Mouse (Mus musculus) thymus, adult 2 months (tissue): ENCODE results near the gene Cyp4a30b. TPM values are rescaled to one million over a fixed set of nuclear protein-coding genes. Genes with fewer than 3 reads are reported as not detected.
"Not testable (repeated sequence)": the region's sequence is repeated elsewhere in the genome, so short reads cannot be mapped to it uniquely, and the experiment has no call there.

ENCODE experiments used
- DNase-seq: peaks from one replicate; pipeline ENCODE4 v3.0.0; 2021
- H3K27ac ChIP-seq: fragments of 200-500 bp; 2 replicates; pipeline ENCODE4 v1.5.1; 2012; ENCODE audit warnings: low read length, control low read depth; ENCODE audit not compliant: control insufficient read depth, insufficient read depth
- H3K27me3 ChIP-seq: fragments of 200-500 bp; 2 replicates; pipeline ENCODE4 v1.6.1; 2012; ENCODE audit warnings: mild to moderate bottlenecking, low read length, moderate library complexity, mixed read lengths; ENCODE audit not compliant: control insufficient read depth, insufficient read depth
- H3K36me3 ChIP-seq: fragments of 200-500 bp; 2 replicates; pipeline ENCODE4 v1.6.1; 2012; ENCODE audit warnings: mild to moderate bottlenecking, low read length, moderate library complexity; ENCODE audit not compliant: control insufficient read depth, insufficient read depth
- H3K4me1 ChIP-seq: fragments of 200-500 bp; replicated peaks from 2 replicates; pipeline ENCODE4 v1.6.1; 2012; ENCODE audit warnings: low read length; ENCODE audit not compliant: control insufficient read depth, insufficient read depth
- H3K4me3 ChIP-seq: fragments of 200-500 bp; 2 replicates; pipeline ENCODE4 v1.5.1; 2012; ENCODE audit warnings: mild to moderate bottlenecking, low read length, control low read depth, moderate library complexity; ENCODE audit not compliant: control insufficient read depth, insufficient read depth
- CTCF ChIP-seq: fragments of 200-500 bp; IDR thresholded peaks from 2 replicates; pipeline ENCODE4 v1.5.1; 2012; ENCODE audit warnings: mild to moderate bottlenecking, control low read depth, low read length, moderate library complexity, borderline replicate concordance; ENCODE audit not compliant: control insufficient read depth, poor library complexity, insufficient read depth; ENCODE audit errors: extremely low read depth
- POLR2A ChIP-seq: fragments of 200-500 bp; IDR thresholded peaks from 2 replicates; pipeline ENCODE4 v1.6.1; 2012; ENCODE audit warnings: mild to moderate bottlenecking, low read length, control low read depth, moderate library complexity; ENCODE audit not compliant: control insufficient read depth, poor library complexity, insufficient read depth; ENCODE audit errors: extremely low read depth
- WGBS: fragments of 180-500 bp; shearing (Covaris S2); methylation state at CpG from one replicate; pipeline ENCODE4 v1.1.7; 2018; 5-methylcytosine and 5-hydroxymethylcytosine counted together
- polyA plus RNA-seq: library from polyadenylated mRNA; depleted of rRNA; stranded (reverse); fragments of >200 nt; gene quantifications from 2 replicates; pipeline ENCODE4 v1.2.3, GENCODE M21; 2012; rRNA removed

Cyp4a30b gene
- polyA plus RNA-seq, 1 experiment: not detected

DNA sequence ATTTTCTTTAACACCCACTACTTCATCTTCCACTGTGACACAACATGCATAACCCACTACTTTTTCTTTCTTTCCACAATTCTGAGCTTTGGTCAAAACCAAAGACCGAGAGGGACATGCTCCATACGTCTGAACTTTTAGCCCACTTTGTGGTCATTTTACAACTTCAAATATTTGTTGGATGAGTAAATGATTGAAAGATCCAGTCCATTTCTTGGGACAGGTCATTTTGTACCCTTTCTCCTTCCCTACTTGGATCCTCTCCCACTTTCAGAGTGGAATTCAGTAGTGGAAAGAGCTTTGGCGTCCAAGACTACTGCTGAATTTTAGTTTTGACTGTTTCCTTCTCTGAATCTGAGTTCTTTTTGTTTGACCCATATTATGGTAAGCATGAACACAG, 45.1 kb downstream of the Cyp4a30b start:
- DNase-seq: no peak
- no peak for TF ChIP-seq CTCF
- no peak for TF ChIP-seq POLR2A
- WGBS: 97% methylated on average over 3 of the region's 3 CpGs

DNA sequence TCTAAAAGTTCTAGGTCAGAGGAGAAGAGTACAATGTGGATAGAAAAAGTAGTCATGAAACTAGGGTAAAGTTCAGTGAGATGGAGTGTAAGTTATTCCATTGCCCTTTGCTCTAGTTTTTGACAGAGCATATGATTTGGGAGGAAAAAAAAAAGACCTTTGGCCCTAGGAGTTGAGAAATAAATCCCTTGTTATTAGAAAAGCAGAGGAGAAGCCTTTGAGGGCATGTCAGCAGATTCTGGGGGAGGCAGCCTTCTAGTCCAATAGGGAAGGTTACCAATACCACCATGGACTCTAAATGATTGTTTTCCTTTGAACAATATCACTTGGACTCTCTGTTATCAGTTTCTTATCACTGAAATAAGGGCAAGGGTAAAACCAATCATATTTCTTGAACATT, 61.6 kb downstream of the Cyp4a30b start:
- H3K27ac ChIP-seq, H3K4me3 ChIP-seq, H3K36me3 ChIP-seq, DNase-seq, H3K4me1 ChIP-seq, H3K27me3 ChIP-seq: not testable (repeated sequence)

More for the DNA sequence above, 45.1 kb downstream of the Cyp4a30b start:
- Histone ChIP-seq H3K36me3 (no peaks in the 10 kb centered on the region), H3K27me3 (no peaks in the 10 kb centered on the region), H3K27ac (no peak overlapping the region), H3K4me1 (no peaks in the 10 kb centered on the region), H3K4me3 (no peak overlapping the region)

DNA sequence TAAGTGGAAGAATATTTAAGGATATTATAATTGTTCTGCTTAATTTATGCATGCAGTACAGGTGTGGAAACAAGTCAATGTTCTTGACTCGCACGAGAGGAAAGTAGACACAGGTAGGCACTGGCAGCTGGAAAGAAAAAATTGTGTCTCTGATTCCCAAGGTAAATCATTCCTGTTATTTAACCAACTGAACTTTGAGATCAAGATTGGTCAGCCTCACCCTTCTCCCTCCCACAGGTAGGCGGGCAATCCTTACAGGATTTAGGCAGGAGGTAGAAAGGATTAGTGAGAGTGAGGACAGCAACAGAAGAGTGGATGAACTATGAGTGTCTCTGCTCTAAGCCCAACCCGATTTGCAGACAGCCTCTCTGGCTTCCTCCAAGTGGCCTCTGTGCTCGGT, 65.6 kb downstream of the Cyp4a30b start, which contains the start of gene Cyp4a10:
Cyp4a10 (plus strand) TSS at position 265 of the 400 bp plus-strand sequence.
- H3K27ac ChIP-seq, H3K36me3 ChIP-seq, DNase-seq, H3K4me3 ChIP-seq, H3K4me1 ChIP-seq, H3K27me3 ChIP-seq: not testable (repeated sequence)
- WGBS: 91% methylated on average over 5 of the region's 5 CpGs

DNA sequence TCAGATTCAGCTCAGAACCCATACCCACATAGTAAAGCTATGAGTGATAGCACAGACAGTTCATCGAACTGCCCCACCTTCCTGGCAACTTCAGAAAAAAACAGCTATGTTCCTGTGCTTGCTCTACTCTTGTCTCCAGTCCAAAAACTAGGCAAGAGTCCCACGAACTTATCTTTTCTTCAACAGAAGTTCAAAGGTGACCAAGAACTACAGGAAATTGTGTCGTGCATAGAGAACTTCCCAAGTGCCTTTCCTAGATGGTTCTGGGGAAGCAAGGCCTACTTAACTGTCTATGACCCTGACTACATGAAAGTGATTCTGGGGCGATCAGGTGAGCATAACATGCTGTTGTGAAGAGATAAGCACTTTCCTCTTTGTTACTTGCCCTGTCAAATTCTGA, 67.0 kb downstream of the Cyp4a30b start:
- 65% methylated on average over 4 of the region's 4 CpGs for WGBS
- TF ChIP-seq CTCF (no peak), POLR2A (no peak)
- no peak overlapping the region for H3K27ac ChIP-seq
- no peak for DNase-seq
- no peaks in the 10 kb centered on the region for H3K27me3 ChIP-seq
- no peak overlapping the region for H3K4me3 ChIP-seq
- H3K4me1 ChIP-seq: no peaks in the 10 kb centered on the region
- H3K36me3 ChIP-seq: no peaks in the 10 kb centered on the region

Other genes starting within 250 kb of the Cyp4a30b start
- not detected in 2 replicates for gene Cyp4a29, start 210.5 kb upstream of the Cyp4a30b start, polyA plus RNA-seq
- gene Cyp4a12a, start 153.6 kb upstream of the Cyp4a30b start, polyA plus RNA-seq: 0.12 TPM in 1 of 2 replicates, not detected in the other
- 0.11 TPM in 2 replicates for gene Cyp4a12b, start 41.0 kb upstream of the Cyp4a30b start, polyA plus RNA-seq
- 0.11 and 0.45 TPM in 2 replicates for gene Cyp4a14, start 43.5 kb downstream of the Cyp4a30b start, polyA plus RNA-seq
- gene Cyp4a10, start 65.7 kb downstream of the Cyp4a30b start, polyA plus RNA-seq: 0.07 and 0.83 TPM in 2 replicates
- gene Cyp4a31, start 111.0 kb downstream of the Cyp4a30b start, polyA plus RNA-seq: 0.04 TPM in 1 of 2 replicates, not detected in the other
- not detected in 2 replicates for gene Cyp4a32, start 148.4 kb downstream of the Cyp4a30b start, polyA plus RNA-seq
- 6.2 and 9.2 TPM in 2 replicates for gene Cyp4b1, start 195.1 kb downstream of the Cyp4a30b start, polyA plus RNA-seq